Mouse (Mus musculus): ENCODE measurements around the gene Lmna. TPM values are rescaled to one million over a fixed set of nuclear protein-coding genes. Genes with fewer than 3 reads are reported as not detected.

The Lmna gene
- polyA plus RNA-seq, 1 experiment from 2014 or later = 267 TPM

- H3K9ac ChIP-seq (ENCODE audit: low read length) = no peak overlapping the region
- H3K4me3 ChIP-seq (ENCODE audit: low read depth, low read length) = no peak overlapping the region
- WGBS = 36% methylated on average over 7 of the region's 7 CpGs
Observed at GRCm38 (mm10) chr3:88529204-88530000, 19.6 kb upstream of the Lmna start.

GRCm38 (mm10) chr3:88528646-88529045 lies 18.9 kb upstream of the Lmna start:
- no peak for ATAC-seq (ENCODE audit: low FRiP score, low TSS enrichment)
- DNase-seq (ENCODE audit: low spot score) = no peak
- Histone ChIP-seq H3K4me1 (replicated peaks; ENCODE audit: control insufficient read depth, insufficient read depth) (peaks cover 3% of the 10 kb centered on the region; the same call in 1 of the 2 replicates), H3K9ac (ENCODE audit: low read length) (no peak overlapping the region), H3K27me3 (ENCODE audit: control insufficient read depth, insufficient read depth, low read length) (no peaks in the 10 kb centered on the region), H3K4me3 (ENCODE audit: low read depth, low read length) (no peak overlapping the region), H3K9me3 (ENCODE audit: control insufficient read depth, low read length) (no peaks in the 10 kb centered on the region), H3K36me3 (ENCODE audit: control insufficient read depth, insufficient read depth, low read length) (no peaks in the 10 kb centered on the region), H3K27ac (replicated peaks) (no peak overlapping the region), H3K4me2 (replicated peaks; ENCODE audit: low read depth) (no peak overlapping the region)
- TF ChIP-seq CTCF (IDR thresholded peaks at IDR 0.05; ENCODE audit: low read depth) = no peak
- no peak for TF ChIP-seq EP300 (optimal IDR thresholded peaks at IDR 0.05)
- 66% methylated on average over 11 of the region's 11 CpGs for WGBS

More at GRCm38 (mm10) chr3:88529204-88530000, 19.6 kb upstream of the Lmna start:
- DNase-seq (ENCODE audit: low spot score) (no peak), ATAC-seq (ENCODE audit: low FRiP score, low TSS enrichment) (no peak)
- H3K4me2 ChIP-seq (replicated peaks; ENCODE audit: low read depth) = peak overlapping the region; percentile 92; the same call in 1 of the 2 replicates
- TF ChIP-seq CTCF (IDR thresholded peaks at IDR 0.05; ENCODE audit: low read depth) = no peak
- TF ChIP-seq EP300 (optimal IDR thresholded peaks at IDR 0.05) = no peak
- H3K36me3 ChIP-seq (ENCODE audit: control insufficient read depth, insufficient read depth, low read length) = no peaks in the 10 kb centered on the region
- no peaks in the 10 kb centered on the region for H3K27me3 ChIP-seq (ENCODE audit: control insufficient read depth, insufficient read depth, low read length)
- H3K27ac ChIP-seq (replicated peaks) = 0 out of 2 replicates have a peak overlapping the region, but pooled peaks have one; percentile 8
- H3K9me3 ChIP-seq (ENCODE audit: control insufficient read depth, low read length) = no peaks in the 10 kb centered on the region
- peaks cover 5% of the 10 kb centered on the region; the same call in 1 of the 2 replicates for H3K4me1 ChIP-seq (replicated peaks; ENCODE audit: control insufficient read depth, insufficient read depth)

GRCm38 (mm10) chr3:88527565-88527964 lies 17.8 kb upstream of the Lmna start:
- no peak overlapping the region for H3K4me2 ChIP-seq (replicated peaks; ENCODE audit: low read depth)
- peak overlapping the region; percentile 41 for H3K9ac ChIP-seq (ENCODE audit: low read length)
- ATAC-seq (ENCODE audit: low FRiP score, low TSS enrichment) (no peak), DNase-seq (ENCODE audit: low spot score) (no peak)
- H3K9me3 ChIP-seq (ENCODE audit: control insufficient read depth, low read length) = no peaks in the 10 kb centered on the region
- no peak for TF ChIP-seq CTCF (IDR thresholded peaks at IDR 0.05; ENCODE audit: low read depth)
- TF ChIP-seq EP300 (optimal IDR thresholded peaks at IDR 0.05) = no peak
- H3K27me3 ChIP-seq (ENCODE audit: control insufficient read depth, insufficient read depth, low read length) = no peaks in the 10 kb centered on the region
- no peaks in the 10 kb centered on the region for H3K36me3 ChIP-seq (ENCODE audit: control insufficient read depth, insufficient read depth, low read length)
- H3K27ac ChIP-seq (replicated peaks) = no peak overlapping the region
- peaks cover 3% of the 10 kb centered on the region; the same call in 1 of the 2 replicates for H3K4me1 ChIP-seq (replicated peaks; ENCODE audit: control insufficient read depth, insufficient read depth)
- 44% methylated on average over 8 of the region's 8 CpGs for WGBS
- no peak overlapping the region for H3K4me3 ChIP-seq (ENCODE audit: low read depth, low read length)

GRCm38 (mm10) chr3:88526157-88527131 lies 16.7 kb upstream of the Lmna start:
- Histone ChIP-seq H3K4me2 (replicated peaks; ENCODE audit: low read depth) (no peak overlapping the region), H3K9ac (ENCODE audit: low read length) (no peak overlapping the region), H3K36me3 (ENCODE audit: control insufficient read depth, insufficient read depth, low read length) (no peaks in the 10 kb centered on the region), H3K4me1 (replicated peaks; ENCODE audit: control insufficient read depth, insufficient read depth) (peaks cover 3% of the 10 kb centered on the region; the same call in 1 of the 2 replicates), H3K27ac (replicated peaks) (no peak overlapping the region), H3K4me3 (ENCODE audit: low read depth, low read length) (no peak overlapping the region), H3K9me3 (ENCODE audit: control insufficient read depth, low read length) (no peaks in the 10 kb centered on the region), H3K27me3 (ENCODE audit: control insufficient read depth, insufficient read depth, low read length) (no peaks in the 10 kb centered on the region)
- TF ChIP-seq CTCF (IDR thresholded peaks at IDR 0.05; ENCODE audit: low read depth) (peak; percentile 100), EP300 (optimal IDR thresholded peaks at IDR 0.05) (no peak)
- DNase-seq (ENCODE audit: low spot score) (peak; percentile 94), ATAC-seq (ENCODE audit: low FRiP score, low TSS enrichment) (peak; percentile 86)
- WGBS = 31% methylated on average over 17 of the region's 17 CpGs

- peaks cover 3% of the 10 kb centered on the region; the same call in 1 of the 2 replicates for H3K4me1 ChIP-seq (replicated peaks; ENCODE audit: control insufficient read depth, insufficient read depth)
- DNase-seq (ENCODE audit: low spot score) (no peak), ATAC-seq (ENCODE audit: low FRiP score, low TSS enrichment) (no peak)
- H3K27me3 ChIP-seq (ENCODE audit: control insufficient read depth, insufficient read depth, low read length) = no peaks in the 10 kb centered on the region
- H3K36me3 ChIP-seq (ENCODE audit: control insufficient read depth, insufficient read depth, low read length) = no peaks in the 10 kb centered on the region
- no peak overlapping the region for H3K4me2 ChIP-seq (replicated peaks; ENCODE audit: low read depth)
- no peak overlapping the region for H3K27ac ChIP-seq (replicated peaks)
- 79% methylated on average over 5 of the region's 5 CpGs for WGBS
- no peaks in the 10 kb centered on the region for H3K9me3 ChIP-seq (ENCODE audit: control insufficient read depth, low read length)
- no peak for TF ChIP-seq EP300 (optimal IDR thresholded peaks at IDR 0.05)
- TF ChIP-seq CTCF (IDR thresholded peaks at IDR 0.05; ENCODE audit: low read depth) = peak; percentile 17; the same call in 1 of the 2 replicates
- no peak overlapping the region for H3K4me3 ChIP-seq (ENCODE audit: low read depth, low read length)
- no peak overlapping the region for H3K9ac ChIP-seq (ENCODE audit: low read length)
Observed at GRCm38 (mm10) chr3:88525021-88525420, 15.3 kb upstream of the Lmna start.

Data from stomach, postnatal 0 days (tissue).